9 mouse cellular contexts compared by ENCODE assay signal in genomic region chr9:37106808-37107207, GRCm38 (mm10). TPM values are rescaled to one million over a fixed set of nuclear protein-coding genes. Genes with fewer than 3 reads are reported as not detected.
DNase-seq lines count a peak whose midpoint lies in the region; ATAC-seq lines count a peak whose summit lies in the region.
"Had no signal": no experiment of that assay in that cellular context is flagged by ENCODE, and none has a peak within 500 bp of the region (broad histone marks: within the 10 kb centered on the region; RNA-seq: fewer than 3 reads in every experiment).

No protein-coding gene starts in this region.

- no peak overlapping the region for H3K4me3 ChIP-seq in neural tube, embryonic 15.5 days (replicated peaks)
- no peak overlapping the region for H3K4me3 ChIP-seq in midbrain, embryonic 14.5 days (replicated peaks; ENCODE audit: low read depth, low read length)

- no peak overlapping the region for H3K27ac ChIP-seq in neural tube, embryonic 15.5 days (replicated peaks)
- H3K27ac ChIP-seq in midbrain, embryonic 14.5 days (replicated peaks; ENCODE audit: low read depth, low read length) = no peak overlapping the region

- H3K4me1 ChIP-seq in neural tube, embryonic 15.5 days = peaks cover 31% of the 10 kb centered on the region
- H3K4me1 ChIP-seq in midbrain, embryonic 14.5 days (ENCODE audit: control insufficient read depth, insufficient read depth, low read length) = peaks cover 10% of the 10 kb centered on the region; the same call in 1 of the 2 replicates

- H3K9me3 ChIP-seq in neural tube, embryonic 15.5 days (replicated peaks) = no peaks in the 10 kb centered on the region
- H3K9me3 ChIP-seq in midbrain, embryonic 14.5 days (ENCODE audit: control insufficient read depth, low read length) = no peaks in the 10 kb centered on the region

- 62% methylated on average over 3 of the region's 3 CpGs for WGBS in neural tube, embryonic 15.5 days
- 45% methylated on average over 3 of the region's 3 CpGs for WGBS in midbrain, embryonic 14.5 days

- no peaks in the 10 kb centered on the region for H3K27me3 ChIP-seq in neural tube, embryonic 15.5 days (replicated peaks)
- no peaks in the 10 kb centered on the region for H3K27me3 ChIP-seq in midbrain, embryonic 14.5 days (ENCODE audit: control insufficient read depth, insufficient read depth, low read length)

- peak; percentile 50 for DNase-seq in adrenal gland, postnatal 10 days
- no peak for DNase-seq in adrenal gland, adult 8-10 months
- DNase-seq in neural tube, embryonic 10.5 days (ENCODE audit: extremely low spot score, low spot score) = peak; percentile 33
- peak; percentile 70 for DNase-seq in embryo, embryonic 10.5 days (ENCODE audit: low spot score)
- DNase-seq in testis, postnatal 10 days (ENCODE audit: low spot score) = peak; percentile 51
- DNase-seq in gastrocnemius, adult 18-20 months (ENCODE audit: low spot score) = no peak
- no peak for DNase-seq in midbrain, embryonic 14.5 days

- no peaks in the 10 kb centered on the region for H3K36me3 ChIP-seq in neural tube, embryonic 15.5 days
- no peaks in the 10 kb centered on the region for H3K36me3 ChIP-seq in midbrain, embryonic 14.5 days (ENCODE audit: control insufficient read depth, insufficient read depth, low read length)

- H3K9ac ChIP-seq in neural tube, embryonic 15.5 days (replicated peaks) = no peak overlapping the region
- H3K9ac ChIP-seq in midbrain, embryonic 14.5 days (replicated peaks; ENCODE audit: low read length) = no peak overlapping the region

- no peak overlapping the region for H3K4me2 ChIP-seq in neural tube, embryonic 15.5 days
- H3K4me2 ChIP-seq in midbrain, embryonic 14.5 days (ENCODE audit: low read length) = no peak overlapping the region

- ATAC-seq in neural tube, embryonic 15.5 days (ENCODE audit: low FRiP score) = no peak
- no peak for ATAC-seq in midbrain, embryonic 14.5 days (ENCODE audit: low FRiP score, low TSS enrichment)

RNA-seq across cellular contexts. Expression of gene Pknox2, which starts 40.4 kb away (rescaled TPM):
- 1 to 10 TPM; 3.3 to 6.3 TPM for total RNA-seq in adrenal gland, postnatal 10 days (2021)
- total RNA-seq in adrenal gland, adult 8-10 months (2022) = 1 to 10 TPM; 3.0 to 5.4 (median 5.4) TPM
- 46.1 and 52.3 TPM in 2 replicates for polyA plus RNA-seq in neural tube, embryonic 15.5 days (2015; fragmentation: Nextera tagmentation; extraction: Ambion mirVana)
- total RNA-seq in gastrocnemius, adult 18-20 months (2021) = 10 to 100 TPM; 39.5 to 42.9 TPM
- 18.4 and 19.6 TPM in 2 replicates for polyA plus RNA-seq in midbrain, embryonic 14.5 days (2014; fragmentation: Nextera tagmentation; extraction: Ambion mirVana)
- total RNA-seq: megakaryocyte progenitor cell, adult 5-6 weeks had no signal

Comparison
In these comparisons a context has a peak if more than half of its experiments do, and no peak if none do; other contexts are left out.
1. DNase-seq: peak in adrenal gland, postnatal 10 days (single experiment), neural tube, embryonic 10.5 days (single experiment), embryo, embryonic 10.5 days (single experiment) and testis, postnatal 10 days (single experiment); none in adrenal gland, adult 8-10 months (single experiment), gastrocnemius, adult 18-20 months (single experiment) and midbrain, embryonic 14.5 days (single experiment).
2. RNA of gene Pknox2, which starts 40.4 kb away (total RNA-seq): 39.5 to 42.9 TPM in gastrocnemius, adult 18-20 months; 3.3 to 6.3 TPM in adrenal gland, postnatal 10 days and 3.0 to 5.4 TPM in adrenal gland, adult 8-10 months; every median in the first group is over 4 times any median in the second.